Mouse (Mus musculus) ES-Bruce4 (cell line): ENCODE measurements around the gene Vars2. TPM values are rescaled to one million over a fixed set of nuclear protein-coding genes. Genes with fewer than 3 reads are reported as not detected.

Source experiments
- H3K27ac ChIP-seq: 2 replicates; pipeline ENCODE4 v1.5.1; 2012; ENCODE audit warnings: low read length, inconsistent platforms; ENCODE audit not compliant: insufficient read depth
- H3K27me3 ChIP-seq: 2 replicates; pipeline ENCODE4 v1.6.1; 2012; ENCODE audit warnings: mild to moderate bottlenecking, low read length, inconsistent platforms; ENCODE audit not compliant: control insufficient read depth, poor library complexity, insufficient read depth, severe bottlenecking
- H3K36me3 ChIP-seq: 2 replicates; pipeline ENCODE4 v1.6.1; 2012; ENCODE audit warnings: inconsistent platforms, mild to moderate bottlenecking, low read length, moderate library complexity; ENCODE audit not compliant: control insufficient read depth, poor library complexity, insufficient read depth, severe bottlenecking
- H3K4me1 ChIP-seq: one replicate; pipeline ENCODE4 v1.8.1; 2011; ENCODE audit warnings: low read length; ENCODE audit not compliant: control insufficient read depth, insufficient read depth
- H3K4me3 ChIP-seq: 2 replicates; pipeline ENCODE4 v1.5.1; 2011; ENCODE audit warnings: low read depth, mild to moderate bottlenecking, low read length
- H3K9ac ChIP-seq: 2 replicates; pipeline ENCODE4 v1.6.1; 2012; ENCODE audit warnings: low read depth, mild to moderate bottlenecking, inconsistent platforms; ENCODE audit not compliant: poor library complexity, severe bottlenecking
- H3K9me3 ChIP-seq: replicated peaks from 2 replicates; pipeline ENCODE4 v1.6.1; 2012; ENCODE audit warnings: mild to moderate bottlenecking, low read length, inconsistent platforms; ENCODE audit not compliant: control insufficient read depth, poor library complexity, insufficient read depth, severe bottlenecking
- CTCF ChIP-seq: IDR thresholded peaks from one replicate; pipeline ENCODE4 v1.8.1; 2011; ENCODE audit warnings: low read depth, low read length
- EP300 ChIP-seq: IDR thresholded peaks from 2 replicates; pipeline ENCODE4 v1.6.1; 2011; ENCODE audit warnings: low read depth, low read length; ENCODE audit not compliant: insufficient read depth
- POLR2A ChIP-seq: IDR thresholded peaks from one replicate; pipeline ENCODE4 v1.8.1; 2011; ENCODE audit warnings: low read length; ENCODE audit not compliant: insufficient read depth
- polyA plus RNA-seq: library from polyadenylated mRNA; stranded (reverse); fragments of >200 nt; gene quantifications from 2 replicates; pipeline ENCODE4 v1.2.4, GENCODE M21; 2011; ENCODE audit warnings: low read depth; ENCODE audit not compliant: missing spikeins, insufficient read depth, insufficient read length

Gene Vars2
- polyA plus RNA-seq, 1 experiment: 35.2 TPM

GRCm38 (mm10) chr17:35696691-35697090 lies 29.3 kb upstream of the Vars2 start:
- Histone ChIP-seq H3K36me3 (no peaks in the 10 kb centered on the region), H3K4me3 (no peak overlapping the region), H3K9ac (no peak overlapping the region), H3K9me3 (no peaks in the 10 kb centered on the region), H3K27ac (peak overlapping the region; percentile 77; the same call in 1 of the 2 replicates), H3K4me1 (peaks cover 1% of the 10 kb centered on the region), H3K27me3 (no peaks in the 10 kb centered on the region)
- TF ChIP-seq EP300 (no peak), POLR2A (no peak), CTCF (no peak)

- Histone ChIP-seq H3K27me3 (no peaks in the 10 kb centered on the region), H3K4me3 (no peak overlapping the region), H3K9me3 (no peaks in the 10 kb centered on the region), H3K4me1 (peaks cover 1% of the 10 kb centered on the region), H3K9ac (no peak overlapping the region), H3K27ac (no peak overlapping the region), H3K36me3 (no peaks in the 10 kb centered on the region)
- TF ChIP-seq POLR2A (no peak), EP300 (no peak), CTCF (peak; percentile 47)
Measured at GRCm38 (mm10) chr17:35695289-35695688, 27.9 kb upstream of the Vars2 start.

GRCm38 (mm10) chr17:35693906-35694305 lies 26.5 kb upstream of the Vars2 start:
- Histone ChIP-seq H3K9ac (no peak overlapping the region), H3K9me3 (no peaks in the 10 kb centered on the region), H3K36me3 (no peaks in the 10 kb centered on the region), H3K4me3 (no peak overlapping the region), H3K27ac (no peak overlapping the region), H3K27me3 (no peaks in the 10 kb centered on the region), H3K4me1 (peaks cover 4% of the 10 kb centered on the region)
- no peak for TF ChIP-seq EP300
- no peak for TF ChIP-seq POLR2A
- TF ChIP-seq CTCF: no peak

GRCm38 (mm10) chr17:35692368-35692767 lies 25.0 kb upstream of the Vars2 start:
- H3K36me3 ChIP-seq: no peaks in the 10 kb centered on the region
- no peak overlapping the region for H3K27ac ChIP-seq
- H3K4me1 ChIP-seq: peaks cover 4% of the 10 kb centered on the region
- H3K4me3 ChIP-seq: no peak overlapping the region
- no peaks in the 10 kb centered on the region for H3K9me3 ChIP-seq
- no peak for TF ChIP-seq POLR2A
- no peak for TF ChIP-seq CTCF
- no peak for TF ChIP-seq EP300
- no peaks in the 10 kb centered on the region for H3K27me3 ChIP-seq
- no peak overlapping the region for H3K9ac ChIP-seq

- no peak for TF ChIP-seq EP300
- TF ChIP-seq POLR2A: no peak
- TF ChIP-seq CTCF: no peak
- H3K4me3 ChIP-seq: no peak overlapping the region
- no peak overlapping the region for H3K27ac ChIP-seq
- H3K9ac ChIP-seq: no peak overlapping the region
- peaks cover 4% of the 10 kb centered on the region for H3K4me1 ChIP-seq
- H3K27me3 ChIP-seq: no peaks in the 10 kb centered on the region
- H3K9me3 ChIP-seq: no peaks in the 10 kb centered on the region
- no peaks in the 10 kb centered on the region; the same call in 1 of the 2 replicates for H3K36me3 ChIP-seq
Measured at GRCm38 (mm10) chr17:35691811-35692210, 24.4 kb upstream of the Vars2 start.

- H3K4me3 ChIP-seq: peak overlapping the region; percentile 25
- H3K4me1 ChIP-seq: peaks cover 4% of the 10 kb centered on the region
- no peaks in the 10 kb centered on the region; the same call in 1 of the 2 replicates for H3K36me3 ChIP-seq
- TF ChIP-seq CTCF (no peak), EP300 (no peak), POLR2A (no peak)
- peak overlapping the region; percentile 41 for H3K9ac ChIP-seq
- no peaks in the 10 kb centered on the region for H3K9me3 ChIP-seq
- H3K27ac ChIP-seq: peak overlapping the region; percentile 5; the same call in 1 of the 2 replicates
- H3K27me3 ChIP-seq: no peaks in the 10 kb centered on the region
Measured at GRCm38 (mm10) chr17:35689936-35690645, 22.7 kb upstream of the Vars2 start.
